Mouse (Mus musculus) heart, embryonic 12.5 days (tissue): ENCODE results near the gene Ppfia3. TPM values are rescaled to one million over a fixed set of nuclear protein-coding genes. Genes with fewer than 3 reads are reported as not detected.

Source experiments
- polyA plus RNA-seq: library from polyadenylated mRNA; unstranded; fragments of >200 nt; fragmentation: Nextera tagmentation; extraction: Ambion mirVana; gene quantifications from 2 replicates; pipeline ENCODE4 v1.2.1, GENCODE M21; 2016

The Ppfia3 gene
- polyA plus RNA-seq, 1 experiment from 2014 or later, result 2.6 TPM

Other genes starting within 250 kb of the Ppfia3 start
- 1,003 and 1,022 TPM in 2 replicates for gene Rps11, start 242.6 kb downstream of the Ppfia3 start, polyA plus RNA-seq
- gene Rpl13a, start 238.3 kb downstream of the Ppfia3 start, polyA plus RNA-seq, result 868 and 880 TPM in 2 replicates
- gene Gm45713, start 230.8 kb downstream of the Ppfia3 start, polyA plus RNA-seq, result 0.22 and 0.50 TPM in 2 replicates
- 1.1 and 1.2 TPM in 2 replicates for gene Flt3l, start 230.6 kb downstream of the Ppfia3 start, polyA plus RNA-seq
- gene Pih1d1, start 212.7 kb downstream of the Ppfia3 start, polyA plus RNA-seq, result 81.3 and 86.2 TPM in 2 replicates
- 34.9 and 39.6 TPM in 2 replicates for gene Aldh16a1, start 212.4 kb downstream of the Ppfia3 start, polyA plus RNA-seq
- gene Slc17a7, start 203.1 kb downstream of the Ppfia3 start, polyA plus RNA-seq, result 2.6 and 3.8 TPM in 2 replicates
- gene Gfy, start 187.4 kb downstream of the Ppfia3 start, polyA plus RNA-seq, result not detected in 2 replicates
- 0.40 TPM in 1 of 2 replicates, not detected in the other for gene Pth2, start 186.0 kb downstream of the Ppfia3 start, polyA plus RNA-seq
- 0.62 and 0.70 TPM in 2 replicates for gene Ccdc155, start 162.1 kb downstream of the Ppfia3 start, polyA plus RNA-seq
- 0.99 and 1.5 TPM in 2 replicates for gene Dkkl1, start 154.9 kb downstream of the Ppfia3 start, polyA plus RNA-seq
- 131 and 138 TPM in 2 replicates for gene Tead2, start 151.3 kb downstream of the Ppfia3 start, polyA plus RNA-seq
- gene Cd37, start 127.9 kb downstream of the Ppfia3 start, polyA plus RNA-seq, result 1.2 and 1.4 TPM in 2 replicates
- gene Slc6a16, start 125.9 kb downstream of the Ppfia3 start, polyA plus RNA-seq, result 0.37 TPM in 2 replicates
- gene Slc6a21, start 89.5 kb downstream of the Ppfia3 start, polyA plus RNA-seq, result not detected in 2 replicates
- 15.2 and 15.4 TPM in 2 replicates for gene Trpm4, start 33.2 kb downstream of the Ppfia3 start, polyA plus RNA-seq
- 25.5 and 26.9 TPM in 2 replicates for gene Hrc, start 31.7 kb downstream of the Ppfia3 start, polyA plus RNA-seq
- 0.82 and 1.1 TPM in 2 replicates for gene Lin7b, start 3.6 kb upstream of the Ppfia3 start, polyA plus RNA-seq
- 169 and 173 TPM in 2 replicates for gene Snrnp70, start 28.7 kb upstream of the Ppfia3 start, polyA plus RNA-seq
- gene Kcna7, start 38.6 kb upstream of the Ppfia3 start, polyA plus RNA-seq, result 0.41 and 0.52 TPM in 2 replicates
- 1.8 TPM in 2 replicates for gene Ntf5, start 46.7 kb upstream of the Ppfia3 start, polyA plus RNA-seq
- gene Lhb, start 53.8 kb upstream of the Ppfia3 start, polyA plus RNA-seq, result not detected in 2 replicates
- 115 and 121 TPM in 2 replicates for gene Gys1, start 67.8 kb upstream of the Ppfia3 start, polyA plus RNA-seq
- gene Ruvbl2, start 71.1 kb upstream of the Ppfia3 start, polyA plus RNA-seq, result 80.7 TPM in 2 replicates
- 4,047 and 4,171 TPM in 2 replicates for gene Ftl1, start 92.9 kb upstream of the Ppfia3 start, polyA plus RNA-seq
- gene Bax, start 99.9 kb upstream of the Ppfia3 start, polyA plus RNA-seq, result 139 and 151 TPM in 2 replicates
- 0.87 TPM in 2 replicates for gene Tulp2, start 114.9 kb upstream of the Ppfia3 start, polyA plus RNA-seq
- not detected in 2 replicates for gene Gm45808, start 119.8 kb upstream of the Ppfia3 start, polyA plus RNA-seq
- 4.2 and 4.3 TPM in 2 replicates for gene Dhdh, start 121.8 kb upstream of the Ppfia3 start, polyA plus RNA-seq
- 176 and 185 TPM in 2 replicates for gene Nucb1, start 143.4 kb upstream of the Ppfia3 start, polyA plus RNA-seq
- gene Ppp1r15a, start 159.2 kb upstream of the Ppfia3 start, polyA plus RNA-seq, result 33.7 and 35.2 TPM in 2 replicates
- 0.57 and 0.68 TPM in 2 replicates for gene Plekha4, start 159.3 kb upstream of the Ppfia3 start, polyA plus RNA-seq
- gene Hsd17b14, start 187.9 kb upstream of the Ppfia3 start, polyA plus RNA-seq, result 0.64 and 0.70 TPM in 2 replicates
- 64.7 and 66.6 TPM in 2 replicates for gene Bcat2, start 203.1 kb upstream of the Ppfia3 start, polyA plus RNA-seq
- gene Fgf21, start 248.5 kb upstream of the Ppfia3 start, polyA plus RNA-seq, result not detected in 2 replicates